Mouse (Mus musculus): ENCODE measurements around the gene Crebrf. TPM values are rescaled to one million over a fixed set of nuclear protein-coding genes. Genes with fewer than 3 reads are reported as not detected.

Gene Crebrf
- polyA plus RNA-seq, 1 experiment from 2014 or later = 5.9 TPM

- Histone ChIP-seq H3K27me3 (ENCODE audit: control insufficient read depth, insufficient read depth, low read length) (no peaks in the 10 kb centered on the region), H3K4me1 (ENCODE audit: control insufficient read depth, insufficient read depth, low read length) (peaks cover 9% of the 10 kb centered on the region), H3K36me3 (ENCODE audit: control insufficient read depth, insufficient read depth) (peaks cover 10% of the 10 kb centered on the region), H3K4me3 (ENCODE audit: low read length) (no peak overlapping the region), H3K9ac (ENCODE audit: low read length) (no peak overlapping the region), H3K27ac (ENCODE audit: low read length) (no peak overlapping the region), H3K9me3 (replicated peaks; ENCODE audit: control insufficient read depth, low read length) (no peaks in the 10 kb centered on the region), H3K4me2 (ENCODE audit: low read depth, low read length) (no peak overlapping the region)
- no peak for ATAC-seq (replicated peaks; ENCODE audit: extremely low read depth, insufficient read depth, low FRiP score)
- 88% methylated on average over 2 of the region's 2 CpGs for WGBS
Observed at GRCm38 (mm10) chr17:26779471-26779870, 64.0 kb downstream of the Crebrf start.

GRCm38 (mm10) chr17:26780750-26781571, 65.5 kb downstream of the Crebrf start, which contains the start of gene Bnip1:
Gene Bnip1, plus strand, starts transcription at chr17:26781066.
- peak; percentile 89 for ATAC-seq (replicated peaks; ENCODE audit: extremely low read depth, insufficient read depth, low FRiP score)
- H3K4me3 ChIP-seq (ENCODE audit: low read length) = peak within 1 kb of the TSS; percentile 79
- no peaks in the 10 kb centered on the region for H3K27me3 ChIP-seq (ENCODE audit: control insufficient read depth, insufficient read depth, low read length)
- H3K9me3 ChIP-seq (replicated peaks; ENCODE audit: control insufficient read depth, low read length) = no peaks in the 10 kb centered on the region
- H3K9ac ChIP-seq (ENCODE audit: low read length) = peak within 1 kb of the TSS; percentile 87
- peak within 1 kb of the TSS; percentile 93 for H3K27ac ChIP-seq (ENCODE audit: low read length)
- H3K4me2 ChIP-seq (ENCODE audit: low read depth, low read length) = peak within 1 kb of the TSS; percentile 66
- peaks cover 9% of the 10 kb centered on the region for H3K4me1 ChIP-seq (ENCODE audit: control insufficient read depth, insufficient read depth, low read length)
- peaks cover 16% of the 10 kb centered on the region for H3K36me3 ChIP-seq (ENCODE audit: control insufficient read depth, insufficient read depth)
- WGBS = under 1% methylated on average over 42 of the region's 42 CpGs

- peak overlapping the region; percentile 79 for H3K4me3 ChIP-seq (ENCODE audit: low read length)
- 14% methylated on average over 5 of the region's 5 CpGs for WGBS
- H3K9me3 ChIP-seq (replicated peaks; ENCODE audit: control insufficient read depth, low read length) = no peaks in the 10 kb centered on the region
- peak overlapping the region; percentile 93 for H3K27ac ChIP-seq (ENCODE audit: low read length)
- peaks cover 9% of the 10 kb centered on the region for H3K4me1 ChIP-seq (ENCODE audit: control insufficient read depth, insufficient read depth, low read length)
- peak overlapping the region; percentile 87 for H3K9ac ChIP-seq (ENCODE audit: low read length)
- H3K36me3 ChIP-seq (ENCODE audit: control insufficient read depth, insufficient read depth) = peaks cover 21% of the 10 kb centered on the region
- peak overlapping the region; percentile 66 for H3K4me2 ChIP-seq (ENCODE audit: low read depth, low read length)
- H3K27me3 ChIP-seq (ENCODE audit: control insufficient read depth, insufficient read depth, low read length) = no peaks in the 10 kb centered on the region
- no peak; the same call in 1 of the 2 replicates for ATAC-seq (replicated peaks; ENCODE audit: extremely low read depth, insufficient read depth, low FRiP score)
Observed at GRCm38 (mm10) chr17:26781610-26782043, 66.2 kb downstream of the Crebrf start.

GRCm38 (mm10) chr17:26784525-26784924, 69.1 kb downstream of the Crebrf start:
- Histone ChIP-seq H3K4me2 (ENCODE audit: low read depth, low read length) (no peak overlapping the region), H3K4me1 (ENCODE audit: control insufficient read depth, insufficient read depth, low read length) (peaks cover 9% of the 10 kb centered on the region), H3K27me3 (ENCODE audit: control insufficient read depth, insufficient read depth, low read length) (no peaks in the 10 kb centered on the region), H3K4me3 (ENCODE audit: low read length) (no peak overlapping the region), H3K9me3 (replicated peaks; ENCODE audit: control insufficient read depth, low read length) (no peaks in the 10 kb centered on the region), H3K36me3 (ENCODE audit: control insufficient read depth, insufficient read depth) (peaks cover 37% of the 10 kb centered on the region), H3K27ac (ENCODE audit: low read length) (no peak overlapping the region), H3K9ac (ENCODE audit: low read length) (no peak overlapping the region)
- 77% methylated on average over 8 of the region's 8 CpGs for WGBS
- ATAC-seq (replicated peaks; ENCODE audit: extremely low read depth, insufficient read depth, low FRiP score) = no peak

- ATAC-seq (replicated peaks; ENCODE audit: extremely low read depth, insufficient read depth, low FRiP score) = no peak
- peaks cover 55% of the 10 kb centered on the region for H3K36me3 ChIP-seq (ENCODE audit: control insufficient read depth, insufficient read depth)
- WGBS = 71% methylated on average over 7 of the region's 7 CpGs
Observed at GRCm38 (mm10) chr17:26786586-26786985, 71.1 kb downstream of the Crebrf start.

GRCm38 (mm10) chr17:26788986-26789385, 73.5 kb downstream of the Crebrf start:
- H3K36me3 ChIP-seq (ENCODE audit: control insufficient read depth, insufficient read depth) = peaks cover 60% of the 10 kb centered on the region
- H3K4me1 ChIP-seq (ENCODE audit: control insufficient read depth, insufficient read depth, low read length) = no peaks in the 10 kb centered on the region
- H3K27me3 ChIP-seq (ENCODE audit: control insufficient read depth, insufficient read depth, low read length) = no peaks in the 10 kb centered on the region
- no peak overlapping the region for H3K9ac ChIP-seq (ENCODE audit: low read length)
- WGBS = 90% methylated on average over 8 of the region's 8 CpGs
- no peak overlapping the region for H3K4me3 ChIP-seq (ENCODE audit: low read length)
- no peak for ATAC-seq (replicated peaks; ENCODE audit: extremely low read depth, insufficient read depth, low FRiP score)
- H3K9me3 ChIP-seq (replicated peaks; ENCODE audit: control insufficient read depth, low read length) = no peaks in the 10 kb centered on the region
- H3K4me2 ChIP-seq (ENCODE audit: low read depth, low read length) = no peak overlapping the region
- H3K27ac ChIP-seq (ENCODE audit: low read length) = no peak overlapping the region

More at GRCm38 (mm10) chr17:26786586-26786985, 71.1 kb downstream of the Crebrf start:
- Histone ChIP-seq H3K9ac (ENCODE audit: low read length) (no peak overlapping the region), H3K27me3 (ENCODE audit: control insufficient read depth, insufficient read depth, low read length) (no peaks in the 10 kb centered on the region), H3K4me2 (ENCODE audit: low read depth, low read length) (no peak overlapping the region), H3K27ac (ENCODE audit: low read length) (no peak overlapping the region), H3K4me1 (ENCODE audit: control insufficient read depth, insufficient read depth, low read length) (peaks cover 6% of the 10 kb centered on the region), H3K9me3 (replicated peaks; ENCODE audit: control insufficient read depth, low read length) (no peaks in the 10 kb centered on the region), H3K4me3 (ENCODE audit: low read length) (no peak overlapping the region)

GRCm38 (mm10) chr17:26789460-26790268, 74.2 kb downstream of the Crebrf start:
- 90% methylated on average over 8 of the region's 8 CpGs for WGBS
- Histone ChIP-seq H3K27ac (ENCODE audit: low read length) (no peak overlapping the region), H3K36me3 (ENCODE audit: control insufficient read depth, insufficient read depth) (peaks cover 54% of the 10 kb centered on the region), H3K9ac (ENCODE audit: low read length) (no peak overlapping the region), H3K4me1 (ENCODE audit: control insufficient read depth, insufficient read depth, low read length) (no peaks in the 10 kb centered on the region), H3K4me2 (ENCODE audit: low read depth, low read length) (no peak overlapping the region), H3K27me3 (ENCODE audit: control insufficient read depth, insufficient read depth, low read length) (no peaks in the 10 kb centered on the region), H3K9me3 (replicated peaks; ENCODE audit: control insufficient read depth, low read length) (no peaks in the 10 kb centered on the region), H3K4me3 (ENCODE audit: low read length) (no peak overlapping the region)
- ATAC-seq (replicated peaks; ENCODE audit: extremely low read depth, insufficient read depth, low FRiP score) = no peak

- Histone ChIP-seq H3K4me2 (ENCODE audit: low read depth, low read length) (no peak overlapping the region), H3K27ac (ENCODE audit: low read length) (no peak overlapping the region), H3K9me3 (replicated peaks; ENCODE audit: control insufficient read depth, low read length) (no peaks in the 10 kb centered on the region), H3K27me3 (ENCODE audit: control insufficient read depth, insufficient read depth, low read length) (no peaks in the 10 kb centered on the region), H3K4me1 (ENCODE audit: control insufficient read depth, insufficient read depth, low read length) (0 out of 2 replicates have a peak, but pooled peaks cover 2% of the 10 kb centered on the region), H3K9ac (ENCODE audit: low read length) (no peak overlapping the region), H3K4me3 (ENCODE audit: low read length) (no peak overlapping the region), H3K36me3 (ENCODE audit: control insufficient read depth, insufficient read depth) (peaks cover 51% of the 10 kb centered on the region)
- WGBS = 86% methylated on average over 11 of the region's 11 CpGs
- ATAC-seq (replicated peaks; ENCODE audit: extremely low read depth, insufficient read depth, low FRiP score) = no peak
Observed at GRCm38 (mm10) chr17:26790269-26791214, 75.1 kb downstream of the Crebrf start.
